Mouse (Mus musculus) NIH3T3 (cell line): Measurements from ENCODE around the gene Esf1.
"Not testable (repeated sequence)": the region's sequence is repeated elsewhere in the genome, so short reads cannot be mapped to it uniquely, and the experiment has no call there.

ENCODE experiments used
- DNase-seq: peaks from one replicate; pipeline ENCODE4 v3.0.0-alpha.2; 2012; ENCODE audit warnings: low read depth

Esf1 gene

DNA sequence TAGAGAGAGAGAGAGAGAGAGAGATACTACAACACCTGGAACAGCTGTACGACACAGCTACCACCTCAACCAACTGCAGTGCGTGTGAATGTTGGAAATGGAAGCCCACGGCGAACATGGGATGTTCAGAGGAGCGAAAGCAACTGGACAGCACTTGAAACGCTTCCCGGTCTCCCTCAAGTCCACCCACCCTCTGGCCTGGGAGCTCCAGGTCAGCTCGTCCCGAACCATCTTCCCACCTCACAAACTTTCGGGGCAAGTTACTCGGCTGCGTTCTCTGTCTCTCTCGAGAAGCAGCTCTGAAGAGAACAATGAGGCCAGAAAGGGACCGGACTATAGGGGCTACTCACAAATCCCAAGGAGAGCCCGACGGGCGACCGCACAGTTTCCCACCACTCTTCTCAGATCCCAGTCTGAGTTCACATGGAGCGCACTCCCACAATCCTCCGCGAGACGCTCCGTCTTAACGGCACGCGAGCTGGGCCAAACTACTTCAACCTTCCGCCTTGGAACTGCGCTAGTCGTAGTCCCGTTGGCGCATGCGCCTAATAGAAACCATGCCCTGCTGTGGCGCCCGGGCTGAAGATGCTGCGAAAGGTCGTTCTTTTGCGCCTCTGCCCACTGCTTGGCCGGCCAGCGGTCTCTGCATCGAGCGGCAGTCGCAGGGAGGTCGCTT lies at the start of gene Esf1, which contains the start of gene Ndufaf5:
Gene Esf1, minus strand, starts transcription at position 438 of the 676 bp plus-strand sequence.
Gene Ndufaf5, plus strand, starts transcription at position 523 of the 676 bp plus-strand sequence.
- peak; percentile 98 for DNase-seq

DNA sequence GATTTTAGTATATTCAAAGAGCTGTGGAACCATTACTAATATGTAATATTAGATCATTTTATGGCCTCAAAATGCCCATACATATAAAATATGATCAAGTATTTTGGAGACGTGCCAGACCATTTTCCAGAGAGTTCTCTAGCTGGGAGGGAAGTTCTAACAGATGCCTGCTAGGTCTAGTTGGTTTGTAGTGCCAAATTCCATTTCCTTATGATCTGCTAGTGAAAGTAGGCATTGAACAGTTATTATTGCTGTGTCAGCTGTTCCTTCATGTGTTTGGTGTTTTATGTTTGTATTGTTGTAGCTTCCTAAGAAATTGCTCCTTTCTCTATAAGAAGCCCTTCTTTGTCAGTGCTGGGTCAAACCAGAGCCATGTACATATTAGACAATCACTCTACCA lies 45.6 kb upstream of the Esf1 start:
- peak; percentile 5 for DNase-seq

DNA sequence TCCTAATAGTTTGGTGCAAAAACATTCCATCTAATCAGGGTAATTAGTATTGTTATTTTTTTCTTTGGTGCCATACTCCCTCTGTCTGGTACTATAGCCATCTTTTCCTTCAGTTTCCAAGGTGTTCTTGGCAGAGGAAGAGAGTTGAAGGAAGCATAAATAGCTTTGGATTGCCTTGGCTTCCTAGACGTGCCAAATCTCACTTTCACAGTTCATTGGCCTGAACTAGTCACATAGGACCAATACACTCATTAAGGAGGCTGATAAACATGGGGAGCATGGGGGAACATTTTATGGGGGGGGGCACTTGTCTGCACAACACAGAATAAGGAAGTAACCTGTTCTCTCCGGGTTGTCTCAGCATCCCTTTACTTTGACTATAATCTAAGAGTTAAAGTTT lies 45.1 kb upstream of the Esf1 start:
- no peak for DNase-seq

DNA sequence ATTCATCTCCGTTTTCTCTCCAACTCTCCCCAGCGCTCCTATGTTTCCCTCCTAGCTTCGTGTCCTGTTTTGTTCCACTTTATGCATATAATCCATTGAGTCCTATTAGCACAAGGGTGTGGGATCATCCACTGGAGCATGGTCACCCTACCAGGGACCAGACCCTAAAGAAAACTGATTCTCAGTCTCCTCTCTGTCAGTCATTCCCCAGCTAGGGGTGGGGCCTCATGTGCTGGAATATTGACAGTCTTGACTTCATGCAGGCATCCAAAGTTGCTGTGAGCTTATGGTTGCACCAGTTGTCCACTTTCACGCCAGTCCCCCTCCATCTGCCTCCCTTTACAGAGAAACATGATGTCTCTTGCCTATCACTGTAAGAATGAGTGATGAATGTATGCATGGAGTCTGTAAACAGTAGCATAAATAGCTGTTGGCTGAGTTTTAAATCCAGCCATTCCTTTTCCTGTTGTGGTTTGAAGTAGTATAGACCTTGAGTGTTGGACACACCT lies 44.2 kb upstream of the Esf1 start:
- no peak for DNase-seq

DNA sequence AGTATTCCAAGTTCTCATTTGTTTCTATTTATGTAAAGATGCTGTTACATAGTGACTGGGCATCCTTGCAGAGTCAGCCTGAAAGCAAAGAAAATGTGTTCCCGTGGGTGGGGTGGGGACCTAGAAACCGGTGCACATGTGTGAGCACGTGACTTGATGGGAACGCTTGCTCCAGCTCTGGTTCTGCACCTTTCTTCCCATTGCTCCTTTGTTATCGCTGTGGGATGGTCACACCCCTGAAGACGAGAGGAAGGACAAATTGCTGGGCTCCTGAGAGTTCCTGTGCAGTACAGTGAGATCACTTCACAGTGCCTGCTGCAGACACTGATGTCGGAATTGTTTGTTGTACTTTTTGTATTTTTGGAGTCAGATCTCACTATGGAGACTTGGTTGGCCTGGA lies 33.4 kb upstream of the Esf1 start:
- no peak for DNase-seq

DNA sequence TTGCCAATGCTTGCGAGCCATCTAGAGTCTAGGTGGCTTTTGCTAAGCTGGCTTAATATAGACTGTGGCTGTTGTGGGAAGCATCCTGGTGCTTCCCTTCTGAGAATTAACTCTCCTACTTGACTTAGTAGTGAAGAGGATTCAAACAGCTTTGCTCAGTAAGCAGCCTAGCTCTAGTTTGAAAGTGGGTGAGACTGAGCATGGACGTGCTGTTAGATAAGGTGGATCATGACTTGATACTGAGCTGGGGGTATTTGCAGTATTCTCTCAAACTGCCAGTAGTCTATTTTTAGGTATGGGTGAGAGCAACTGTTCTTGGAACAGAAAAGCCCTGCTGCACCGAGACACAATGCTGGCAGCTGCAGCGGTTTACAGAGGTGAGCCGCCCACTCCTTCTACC lies 32.2 kb upstream of the Esf1 start:
- DNase-seq: no peak

DNA sequence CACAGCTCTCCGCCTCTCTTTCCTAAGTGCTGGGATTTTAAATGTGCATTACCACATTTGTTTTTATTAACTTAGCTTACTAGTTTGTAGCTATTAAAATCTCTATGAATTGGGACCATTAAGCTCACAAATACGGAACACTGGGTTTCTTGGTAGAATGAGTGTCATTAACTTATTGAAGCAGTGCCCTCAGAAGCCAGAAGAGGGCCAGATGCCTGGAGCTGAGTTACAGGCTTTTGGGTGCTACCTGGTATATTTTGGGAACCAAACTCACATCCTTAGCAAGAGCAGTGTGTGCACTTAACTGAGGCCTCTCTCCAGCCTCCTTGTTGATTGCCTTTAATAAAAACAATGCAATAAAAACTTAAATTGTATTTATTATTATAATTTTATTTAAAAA lies 30.3 kb upstream of the Esf1 start:
- DNase-seq: peak; percentile 29

DNA sequence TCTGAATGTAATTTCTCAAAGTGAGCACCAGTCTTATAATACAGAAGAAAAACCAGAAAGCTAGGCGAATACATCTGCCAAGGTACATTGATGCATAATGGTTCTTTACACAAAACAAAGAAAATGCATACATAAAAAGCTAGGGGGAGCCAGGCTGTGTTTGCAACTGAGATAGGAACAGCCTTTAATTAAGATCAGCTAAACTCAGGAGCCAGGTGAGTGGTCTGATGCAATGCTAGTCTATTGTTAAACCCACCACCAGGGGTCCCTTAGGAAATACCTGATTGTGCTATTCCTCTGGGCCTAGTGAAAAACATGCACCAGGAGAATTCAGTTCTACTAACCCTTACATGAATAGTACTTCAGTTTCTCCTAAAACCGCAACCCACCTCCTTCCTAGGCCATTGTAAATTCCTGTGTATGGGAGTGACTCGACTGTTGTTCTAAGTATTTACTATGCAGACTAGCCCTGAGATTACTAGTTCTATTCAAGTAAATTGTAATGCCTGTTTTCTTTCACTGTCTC lies 15.4 kb upstream of the Esf1 start:
- DNase-seq: not testable (repeated sequence)

DNA sequence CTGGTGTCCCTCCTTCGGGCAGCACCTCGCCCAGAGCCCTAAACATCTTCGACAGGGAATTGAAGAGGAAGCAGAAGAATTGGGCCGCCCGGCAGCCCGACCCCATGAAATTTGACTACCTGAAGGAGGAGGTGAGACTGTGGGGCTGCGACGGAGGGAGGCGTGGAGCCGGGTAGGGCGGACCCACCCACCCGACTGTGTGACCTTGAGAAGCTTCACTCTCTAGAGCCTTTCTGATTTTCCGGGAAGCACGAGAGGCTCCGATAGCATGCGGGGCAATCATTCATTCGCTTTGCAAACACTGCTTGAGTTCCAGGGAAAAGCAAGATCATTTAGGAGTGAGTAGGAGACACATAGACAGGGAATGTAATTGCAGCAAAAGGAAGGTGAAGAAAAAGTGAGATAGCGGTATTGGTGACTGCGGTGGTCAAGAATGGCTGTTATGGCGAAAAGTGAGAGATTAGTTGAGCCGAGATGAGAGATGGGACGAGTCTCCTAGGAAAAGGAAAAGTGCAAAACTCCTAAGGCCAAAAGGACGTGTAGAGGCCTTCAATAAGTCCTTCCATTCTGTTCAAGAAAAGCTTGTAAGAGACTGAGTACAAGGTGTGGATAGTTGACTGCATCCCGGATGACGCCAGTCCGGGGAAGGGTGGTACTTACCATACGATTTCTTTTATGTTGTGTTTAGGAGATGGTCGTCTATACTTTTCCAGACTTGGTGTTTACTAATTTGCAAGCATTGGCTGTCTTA lies 614 bp upstream of the Esf1 start:
- DNase-seq: no peak

DNA sequence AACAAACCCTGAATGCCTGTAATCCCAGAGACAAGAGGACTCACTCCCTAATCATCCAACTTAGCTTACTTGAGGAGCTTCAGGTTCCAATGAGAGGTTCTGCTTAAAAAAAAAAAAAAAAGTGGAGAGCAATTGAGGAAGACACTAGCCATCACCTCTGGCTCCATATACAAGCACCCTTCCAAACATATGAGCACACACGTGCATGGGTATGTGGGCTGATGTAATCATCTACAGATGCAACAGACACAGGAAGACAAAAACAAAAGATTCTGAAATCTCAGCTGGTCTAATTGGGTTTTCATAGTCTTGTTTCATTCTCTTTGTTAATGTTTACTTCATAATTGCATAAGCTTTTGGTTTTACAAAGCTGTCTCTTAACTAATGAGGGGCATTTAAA lies 1.3 kb downstream of the Esf1 start:
- no peak for DNase-seq

DNA sequence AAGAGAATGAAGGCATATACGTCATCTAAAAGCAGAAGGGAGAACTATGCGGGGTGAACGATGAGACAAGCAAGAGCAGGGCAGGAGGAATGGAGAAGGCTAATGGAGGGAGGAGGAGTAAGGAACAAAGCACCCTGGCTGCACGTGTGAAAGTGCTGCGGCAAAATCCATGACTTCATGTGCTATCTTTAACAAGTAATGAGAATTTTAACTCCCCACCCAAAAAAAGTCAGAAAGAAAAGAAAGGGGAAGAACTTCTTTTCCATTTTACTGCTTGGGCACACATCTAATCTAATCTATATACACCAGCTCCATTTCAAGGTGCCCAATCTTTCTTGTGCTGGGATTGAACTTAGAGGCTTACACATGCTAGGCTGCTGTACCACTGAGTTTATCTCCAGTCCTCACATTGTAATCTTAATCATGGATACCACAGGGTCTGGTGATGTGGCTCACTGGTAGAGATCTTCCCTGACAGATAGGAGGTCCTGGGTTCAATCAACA lies 7.0 kb downstream of the Esf1 start:
- no peak for DNase-seq

DNA sequence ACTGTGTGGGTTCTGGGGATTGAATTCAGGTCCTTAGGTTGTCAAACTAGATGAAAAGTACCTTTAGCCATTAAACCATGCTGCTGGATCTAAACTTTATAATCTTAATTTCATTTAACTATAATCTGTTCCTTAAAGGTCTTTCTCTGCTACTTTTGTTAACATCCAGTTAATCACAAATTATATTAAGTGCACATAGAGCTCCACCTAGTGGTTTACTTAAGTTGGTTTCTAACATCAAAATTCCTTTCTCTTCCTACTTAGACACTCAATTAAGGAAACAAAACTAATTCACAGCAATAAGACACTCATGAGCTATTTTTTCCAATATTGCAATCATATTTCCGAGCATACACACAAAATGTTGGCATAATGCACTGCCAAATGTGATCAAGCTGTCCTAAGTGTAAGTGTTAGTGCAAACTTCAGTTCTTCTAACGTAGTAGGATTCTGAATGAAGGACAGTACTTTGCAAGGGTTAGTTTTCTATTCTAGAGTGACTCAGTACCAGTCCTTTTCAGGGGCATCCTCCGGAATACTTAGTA lies 11.1 kb downstream of the Esf1 start:
- DNase-seq: peak; percentile 67

DNA sequence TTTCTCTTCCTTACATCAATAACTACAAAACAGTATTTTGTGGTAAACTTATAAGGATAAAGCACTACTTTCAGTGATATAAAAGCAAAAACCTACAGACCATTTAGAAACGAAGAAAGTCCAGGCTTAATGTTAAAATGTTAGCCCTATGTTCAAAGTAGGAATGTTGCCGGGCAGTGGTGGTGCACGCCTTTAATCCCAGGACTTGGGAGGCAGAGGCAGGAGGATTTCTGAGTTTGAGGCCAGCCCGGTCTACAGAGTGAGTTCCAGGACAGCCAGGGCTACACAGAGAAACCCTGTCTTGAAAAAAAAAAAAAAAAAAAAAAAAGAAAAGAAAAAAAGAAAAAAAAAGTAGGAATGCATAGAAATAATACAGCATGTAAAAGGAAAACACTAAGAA lies 18.6 kb downstream of the Esf1 start, which contains the start of gene Gm17374:
Gene Gm17374, plus strand, starts transcription at position 301 of the 400 bp plus-strand sequence.
- not testable (repeated sequence) for DNase-seq

DNA sequence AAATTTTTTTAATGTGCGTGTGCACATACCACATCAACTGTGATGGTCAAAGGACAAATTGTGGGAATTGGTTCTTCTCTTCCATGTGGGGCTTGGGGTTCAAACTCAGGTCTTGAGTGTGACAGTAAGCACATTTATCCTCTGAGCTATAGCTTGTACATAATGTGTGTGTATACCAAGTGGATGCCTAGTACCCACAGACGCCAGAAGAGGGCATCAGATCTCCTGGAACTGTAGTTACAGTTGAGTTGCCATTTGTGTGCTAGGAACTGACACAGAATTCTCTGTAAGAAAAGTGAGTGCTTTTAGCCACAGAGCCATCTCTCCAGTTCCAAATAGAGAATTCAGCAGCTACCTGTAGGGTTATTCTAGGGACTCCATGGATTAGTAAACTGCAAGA lies 44.8 kb downstream of the Esf1 start:
- DNase-seq: no peak

DNA sequence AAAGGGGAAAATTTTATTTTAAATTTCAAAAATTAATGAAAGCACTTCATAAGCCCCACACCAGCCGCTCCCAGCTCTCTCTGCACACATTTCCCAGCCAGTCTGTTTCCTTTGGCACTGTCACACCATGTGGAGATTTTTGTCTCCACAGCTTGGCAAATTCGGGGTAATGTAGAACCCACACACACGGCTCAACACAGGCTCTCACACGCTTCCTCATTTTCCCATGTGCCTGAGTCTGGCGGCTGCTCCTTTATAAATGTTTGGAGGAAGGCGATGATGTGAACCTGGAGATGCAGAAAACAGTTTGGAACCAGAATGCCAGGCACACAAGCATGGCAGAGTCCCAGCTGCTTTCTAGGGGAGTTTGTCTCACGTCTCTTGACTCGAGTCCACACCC lies 56.5 kb downstream of the Esf1 start:
- DNase-seq: no peak

DNA sequence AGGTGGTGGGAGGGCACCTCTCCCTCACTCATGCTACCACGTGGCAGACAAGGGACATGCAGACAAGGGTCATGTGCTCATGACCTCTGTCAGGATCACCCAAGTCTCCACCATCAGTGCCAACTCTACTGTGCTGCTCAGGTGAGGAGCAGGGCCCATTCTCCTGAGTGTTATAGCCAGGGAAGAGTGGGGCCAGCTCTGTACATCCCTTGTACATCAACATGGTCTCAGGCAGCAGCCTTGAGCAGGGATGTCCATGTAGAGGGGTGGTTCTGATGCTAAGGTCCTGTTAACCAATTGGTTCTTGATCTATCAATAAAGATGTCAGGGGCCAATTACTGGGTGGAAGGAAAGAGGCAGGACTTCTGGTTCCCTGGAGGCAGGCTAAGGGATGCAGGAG lies 61.4 kb downstream of the Esf1 start:
- no peak for DNase-seq

DNA sequence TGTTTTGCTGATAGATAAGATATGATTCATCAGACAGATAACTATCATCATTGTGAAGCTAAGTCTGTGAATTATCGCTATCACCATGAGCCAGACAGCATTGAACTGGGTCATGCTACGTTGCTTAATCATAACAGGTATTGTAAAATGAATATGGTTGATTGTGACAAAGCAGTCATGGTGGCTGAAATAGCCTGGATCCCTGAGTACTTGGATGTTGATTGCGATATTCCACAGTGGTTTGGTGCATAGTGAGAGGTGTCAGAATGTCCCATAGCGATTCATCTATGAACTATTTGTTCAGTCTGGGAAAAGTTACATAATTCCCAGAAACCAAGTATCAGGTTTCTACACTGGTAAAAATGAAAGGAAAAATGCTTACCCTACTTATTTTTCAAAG lies 62.7 kb downstream of the Esf1 start:
- DNase-seq: peak; percentile 54

DNA sequence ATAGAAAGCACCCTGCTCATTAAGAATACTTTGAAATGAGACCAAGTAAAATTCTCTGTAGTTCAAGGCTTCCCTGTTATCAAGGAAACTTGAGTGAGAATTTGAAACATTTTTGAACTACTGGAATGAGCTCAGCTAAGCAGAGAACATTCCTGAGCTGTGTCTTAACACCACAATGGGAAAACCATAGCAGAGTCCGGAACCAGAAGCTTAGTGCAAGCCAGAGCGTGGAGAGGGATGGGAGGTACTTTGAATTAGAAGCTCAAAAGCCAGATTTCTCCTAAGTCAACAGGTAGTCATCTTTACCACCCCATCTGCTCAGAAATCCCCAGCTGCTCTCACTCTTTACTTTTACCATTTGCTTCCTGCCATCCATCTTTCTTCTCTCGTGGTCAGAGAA lies 65.4 kb downstream of the Esf1 start:
- DNase-seq: no peak

DNA sequence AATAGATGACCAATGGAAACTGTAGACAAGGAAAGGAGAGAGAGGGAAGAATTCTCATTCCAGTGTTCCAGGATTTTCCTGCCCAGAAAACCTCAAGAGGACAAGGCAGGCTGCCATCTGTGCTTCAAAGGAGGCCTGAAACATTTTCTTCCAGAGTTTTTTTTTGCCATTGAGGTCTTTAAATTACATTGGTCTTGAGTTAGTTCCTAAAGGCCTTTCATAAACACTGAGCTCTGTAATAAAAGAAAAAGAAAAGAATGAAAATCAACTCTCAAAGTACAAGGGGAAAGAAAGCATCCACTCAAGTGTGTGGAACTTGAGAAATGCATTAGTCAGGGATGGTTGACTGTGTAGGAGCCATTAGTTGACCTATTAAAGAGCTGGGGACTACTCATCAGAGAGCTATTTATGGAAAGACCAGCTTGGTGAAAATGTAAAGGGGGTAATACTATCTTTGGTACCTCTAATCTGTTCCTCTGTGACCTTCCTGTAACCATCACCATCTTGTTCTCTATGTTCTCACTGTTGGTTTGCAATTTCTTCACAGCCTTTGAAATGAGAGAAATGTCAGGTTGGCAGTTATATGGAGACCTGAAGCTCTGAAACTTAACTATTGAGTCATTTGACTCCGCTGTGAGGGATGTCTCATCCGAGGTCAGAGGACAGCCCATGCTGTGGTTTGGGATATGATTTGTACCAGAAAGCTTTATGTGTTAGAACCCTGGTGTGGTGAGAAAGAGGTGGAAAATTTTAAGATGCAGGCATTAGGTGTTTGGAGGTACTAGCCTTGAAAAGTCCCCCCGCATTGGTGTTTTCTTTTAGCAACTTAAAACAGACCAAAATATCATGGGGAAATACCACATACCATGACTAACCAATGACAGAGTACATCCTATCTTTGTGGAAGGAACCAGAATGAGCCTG lies 69.6 kb downstream of the Esf1 start:
- peak; percentile 55 for DNase-seq

DNA sequence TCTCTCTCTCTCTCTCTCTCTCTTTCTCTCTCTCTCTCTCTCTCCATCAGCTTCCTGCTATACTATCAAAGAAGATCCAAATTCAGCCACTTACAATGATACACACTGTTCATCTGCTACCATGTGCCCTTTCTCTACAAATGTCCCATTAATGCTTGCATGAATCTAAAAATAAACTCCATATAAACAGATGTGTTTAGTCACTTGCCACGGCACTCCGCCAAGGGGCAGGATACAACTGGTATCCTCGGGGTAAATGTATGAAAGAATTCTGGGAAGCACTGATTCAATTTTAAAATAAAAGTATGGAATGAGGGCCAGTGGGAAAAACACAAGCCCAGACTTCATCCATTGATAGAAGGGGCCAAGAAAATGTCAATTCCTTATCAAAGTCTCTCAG lies 70.4 kb downstream of the Esf1 start:
- peak; percentile 92 for DNase-seq

DNA sequence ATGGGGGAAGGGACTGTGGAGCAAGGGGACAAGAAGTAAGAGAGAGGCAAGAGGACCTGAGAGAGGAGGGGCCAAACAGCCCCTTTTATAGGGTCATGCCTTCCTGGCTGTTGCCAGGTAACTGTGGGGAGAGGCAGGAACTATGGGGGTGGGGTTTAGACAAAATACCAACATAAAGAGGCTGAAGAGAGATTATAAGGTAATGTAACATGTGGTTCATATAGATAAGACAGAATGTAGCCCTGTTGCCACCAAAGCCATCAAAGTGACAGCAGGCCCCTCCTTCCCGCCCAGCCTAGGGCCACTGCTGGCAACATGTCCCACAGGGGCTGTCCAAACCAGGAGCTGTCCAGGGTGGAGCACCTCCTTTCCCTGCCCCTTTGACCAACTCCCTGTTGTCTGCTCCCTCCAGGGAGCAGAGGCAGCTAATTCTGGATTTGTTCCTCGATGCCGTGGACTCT lies 73.2 kb downstream of the Esf1 start:
- DNase-seq: no peak
